Mouse (Mus musculus) ES-E14 (cell line): ENCODE results near the gene Cab39. TPM values are rescaled to one million over a fixed set of nuclear protein-coding genes. Genes with fewer than 3 reads are reported as not detected.

ENCODE experiments used
- DNase-seq: peaks from one replicate; pipeline ENCODE4 v3.0.0-alpha.2; 2013; ENCODE audit warnings: low read depth, low spot score
- H3K27ac ChIP-seq: 2 replicates; pipeline ENCODE4 v1.5.1; 2012; ENCODE audit warnings: low read depth, mild to moderate bottlenecking, low read length, moderate library complexity, mixed read lengths; ENCODE audit not compliant: poor library complexity, insufficient read depth, severe bottlenecking
- H3K36me3 ChIP-seq: 2 replicates; pipeline ENCODE4 v1.6.1; 2012; ENCODE audit warnings: mild to moderate bottlenecking, low read length, moderate library complexity, mixed read lengths; ENCODE audit not compliant: control insufficient read depth, poor library complexity, insufficient read depth, severe bottlenecking
- H3K4me1 ChIP-seq, 2 experiments: fragments of 150-350 bp in 1 of 2; sonication (generic) in 1 of 2; 2 replicates each; pipeline ENCODE4 v1.6.1; 2012; ENCODE audit warnings: low read length in 2 of 2, mild to moderate bottlenecking in 1 of 2, mixed read lengths in 1 of 2; ENCODE audit not compliant: control insufficient read depth in 2 of 2, insufficient read depth in 2 of 2, poor library complexity in 1 of 2
- H3K4me3 ChIP-seq, 2 experiments: fragments of 150-350 bp in 1 of 2; sonication (generic) in 1 of 2; 2 replicates each; pipeline ENCODE4 v1.5.1; 2012; ENCODE audit warnings: low read length in 2 of 2, low read depth in 1 of 2, mild to moderate bottlenecking in 1 of 2, mixed read lengths in 1 of 2; ENCODE audit not compliant: insufficient read depth in 1 of 2, poor library complexity in 1 of 2, severe bottlenecking in 1 of 2
- H3K9ac ChIP-seq: 2 replicates; pipeline ENCODE4 v1.6.1; 2012; ENCODE audit warnings: low read depth, mild to moderate bottlenecking, low read length, mixed read lengths; ENCODE audit not compliant: poor library complexity, insufficient read depth, severe bottlenecking
- H3K9me3 ChIP-seq: fragments of 150-350 bp; sonication (generic); 2 replicates; pipeline ENCODE4 v1.6.1; 2012; ENCODE audit warnings: low read depth, mild to moderate bottlenecking, low read length; ENCODE audit not compliant: control insufficient read depth, insufficient read depth
- CHD2 ChIP-seq: IDR thresholded peaks from 2 replicates; pipeline ENCODE4 v1.6.1; 2014; ENCODE audit warnings: mild to moderate bottlenecking, low read depth, low read length, inconsistent platforms
- HCFC1 ChIP-seq: IDR thresholded peaks from 2 replicates; pipeline ENCODE4 v1.6.1; 2012; ENCODE audit warnings: low read length, inconsistent platforms, borderline replicate concordance; ENCODE audit not compliant: insufficient read depth
- MAFK ChIP-seq: IDR thresholded peaks from 2 replicates; pipeline ENCODE4 v1.6.1; 2014; ENCODE audit warnings: mild to moderate bottlenecking, low read depth, low read length, inconsistent platforms; ENCODE audit not compliant: insufficient read depth
- ZC3H11A ChIP-seq: IDR thresholded peaks from 2 replicates; pipeline ENCODE4 v1.6.1; 2012; ENCODE audit warnings: low read depth, mild to moderate bottlenecking, inconsistent platforms, low read length, borderline replicate concordance
- ZNF384 ChIP-seq: IDR thresholded peaks from 2 replicates; pipeline ENCODE4 v1.6.1; 2012; ENCODE audit warnings: low read depth, low read length, inconsistent platforms
- in situ Hi-C, 2 experiments: fragments of 600-800 bp; cut with MboI; formaldehyde crosslinking; loops; one replicate each; pipeline ENCODE4 v1.15.1; 2025; ENCODE audit warnings: low sequenced_read_pairs in 2 of 2, inconsistent platforms in 1 of 2; ENCODE audit not compliant: unreplicated experiment in 2 of 2
- total RNA-seq: library from RNA; depleted of rRNA; stranded (reverse); fragments of 300-350 nt; gene quantifications from 2 replicates; pipeline ENCODE4 v1.2.3, GENCODE M21; 2012

Gene Cab39
- total RNA-seq, 1 experiment = 51.9 TPM

- DNase-seq = no peak
- Histone ChIP-seq H3K27ac (no peak overlapping the region), H3K4me3 (no peak overlapping the region), H3K4me1 (peaks cover 0 to 22% of the 10 kb centered on the region in 2 experiments; a peak in 2 of 4 replicates), H3K9me3 (no peaks in the 10 kb centered on the region), H3K36me3 (no peaks in the 10 kb centered on the region; the same call in 1 of the 2 replicates), H3K9ac (no peak overlapping the region)
- no peak for TF ChIP-seq ZC3H11A
- TF ChIP-seq ZNF384 = no peak
- no peak for TF ChIP-seq MAFK
- TF ChIP-seq HCFC1 = no peak
- no peak for TF ChIP-seq CHD2
- in situ Hi-C loops = no loop called here
These were observed 103.8 kb downstream of the Cab39 start for GRCm38 (mm10) chr1:85896781-85897700.

DNA sequence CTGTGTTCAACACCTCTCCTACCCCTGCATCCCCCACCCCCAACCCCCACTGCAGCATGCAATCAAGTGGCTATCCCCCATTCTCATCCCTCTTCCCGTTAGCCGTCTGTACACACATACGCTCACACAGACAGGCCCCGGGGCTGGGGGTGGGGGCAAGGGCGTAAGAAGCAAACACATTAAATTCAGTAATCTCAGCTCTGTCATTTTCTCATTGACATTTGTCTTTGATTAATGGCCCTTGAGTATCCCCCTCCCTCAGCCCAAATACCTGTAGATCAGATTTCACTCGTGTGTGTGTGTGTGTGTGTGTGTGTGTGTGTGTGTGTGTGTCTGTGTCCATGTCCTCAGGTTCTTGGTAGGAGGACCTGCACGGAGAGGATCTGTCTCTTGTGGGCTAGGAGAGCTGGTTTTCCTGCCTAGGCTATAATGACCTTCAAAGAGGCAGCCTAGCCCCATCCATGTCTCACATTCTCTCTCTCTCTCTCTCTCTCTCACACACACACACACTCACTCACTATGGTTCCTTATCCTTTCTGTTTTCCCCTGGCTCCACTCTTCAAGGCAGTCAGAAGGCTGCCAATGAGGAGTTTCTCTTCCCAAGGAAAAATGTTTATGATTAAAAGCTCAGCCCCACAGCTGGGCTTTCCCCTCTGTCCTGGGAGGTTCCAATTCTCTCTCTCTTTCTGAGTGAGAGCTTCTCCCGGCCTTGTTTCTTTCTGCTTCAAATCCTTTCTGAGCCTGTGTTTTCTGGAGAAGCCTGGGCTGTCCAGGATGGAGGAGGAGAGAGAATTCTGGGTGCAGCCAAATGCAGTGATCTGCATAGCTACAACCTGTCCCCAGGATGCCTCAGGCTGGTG is 104.9 kb downstream of the Cab39 start:
- no peak for DNase-seq
- H3K4me3 ChIP-seq = no peak overlapping the region
- peaks cover 0 to 22% of the 10 kb centered on the region in 2 experiments; a peak in 2 of 4 replicates for H3K4me1 ChIP-seq
- no peak overlapping the region for H3K9ac ChIP-seq
- TF ChIP-seq HCFC1 = no peak
- TF ChIP-seq ZNF384 = no peak
- no peak for TF ChIP-seq CHD2
- TF ChIP-seq ZC3H11A = no peak
- no peak for TF ChIP-seq MAFK
- in situ Hi-C loops = no loop called here
- H3K27ac ChIP-seq = no peak overlapping the region
- H3K9me3 ChIP-seq = no peaks in the 10 kb centered on the region
- H3K36me3 ChIP-seq = peaks cover 3% of the 10 kb centered on the region; the same call in 1 of the 2 replicates

DNA sequence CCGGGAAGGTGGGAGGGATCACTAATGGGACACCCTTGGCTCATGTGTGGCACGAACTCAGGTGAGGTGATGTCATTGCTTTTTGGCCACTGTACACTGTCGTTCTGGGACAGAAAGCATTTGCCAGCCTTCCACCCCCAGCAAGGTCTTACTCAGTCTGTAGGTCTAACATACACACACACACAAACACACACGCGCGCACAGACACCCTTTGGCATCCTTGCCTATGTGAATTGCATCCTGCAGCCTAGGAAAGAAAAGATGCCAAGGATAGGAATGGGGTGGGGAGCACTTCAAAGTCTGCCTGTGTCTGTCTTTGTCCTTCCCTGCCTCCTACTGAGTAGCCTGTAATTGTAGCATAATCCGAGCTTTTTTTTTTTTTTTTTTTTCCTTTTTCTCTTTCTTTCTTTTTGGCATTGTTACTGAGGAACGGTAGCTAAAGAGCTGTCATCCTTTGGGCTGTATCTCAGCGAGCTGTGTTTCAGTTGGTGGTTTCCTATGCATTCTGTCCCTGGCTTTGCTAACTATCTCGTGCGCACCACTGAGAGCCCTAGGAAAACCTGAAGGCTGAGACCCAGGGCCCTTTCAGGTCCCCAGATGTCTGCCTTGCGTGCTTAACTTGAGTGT is 105.6 kb downstream of the Cab39 start:
- Histone ChIP-seq H3K9ac (no peak overlapping the region), H3K27ac (no peak overlapping the region)
- in situ Hi-C loops = no loop called here

DNA sequence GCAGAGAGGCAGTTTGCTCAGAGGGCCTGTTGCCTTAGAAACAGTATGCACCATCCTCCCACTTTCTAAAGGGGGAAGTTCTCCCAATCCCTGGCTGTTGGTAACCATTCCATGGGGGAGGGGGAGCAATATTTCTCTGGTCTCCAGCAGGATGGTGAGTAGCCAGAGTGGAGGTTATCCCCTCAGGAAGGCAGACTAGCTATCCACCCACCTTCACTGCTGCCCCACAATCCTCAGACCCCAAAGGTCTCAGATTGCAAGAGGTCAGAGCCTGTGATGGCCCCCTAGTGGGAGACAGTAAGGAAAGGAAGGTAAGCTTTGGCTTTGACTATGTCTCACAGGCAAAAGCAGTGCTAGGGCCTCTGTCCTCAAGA is 106.1 kb downstream of the Cab39 start:
- Histone ChIP-seq H3K27ac (no peak overlapping the region), H3K4me3 (no peak overlapping the region), H3K36me3 (peaks cover 9% of the 10 kb centered on the region; the same call in 1 of the 2 replicates), H3K9me3 (no peaks in the 10 kb centered on the region), H3K9ac (no peak overlapping the region), H3K4me1 (peaks cover 0 to 22% of the 10 kb centered on the region in 2 experiments; a peak in 2 of 4 replicates)
- in situ Hi-C loops = no loop called here
- no peak for DNase-seq
- no peak for TF ChIP-seq HCFC1
- no peak for TF ChIP-seq CHD2
- TF ChIP-seq MAFK = no peak
- TF ChIP-seq ZC3H11A = no peak

More for the DNA sequence above, 105.6 kb downstream of the Cab39 start:
- Histone ChIP-seq H3K4me3 (no peak overlapping the region), H3K4me1 (peaks cover 0 to 22% of the 10 kb centered on the region in 2 experiments; a peak in 2 of 4 replicates), H3K9me3 (no peaks in the 10 kb centered on the region), H3K36me3 (peaks cover 5% of the 10 kb centered on the region; the same call in 1 of the 2 replicates)
- no peak for DNase-seq
- TF ChIP-seq HCFC1 = no peak
